ENCODE assay signal across 12 mouse cellular contexts in genomic region chr1:189869651-189870270, GRCm38 (mm10). TPM values are rescaled to one million over a fixed set of nuclear protein-coding genes. Genes with fewer than 3 reads are reported as not detected.
A peak's percentile ranks its signal among the peaks of the same experiment; 100 is the strongest.
DNase-seq lines count a peak whose midpoint lies in the region; ATAC-seq and TF ChIP-seq lines count a peak whose summit lies in the region.
"Had no signal": no experiment of that assay in that cellular context is flagged by ENCODE, and none has a peak within 500 bp of the region (broad histone marks: within the 10 kb centered on the region; RNA-seq: fewer than 3 reads in every experiment).

No protein-coding gene starts in this region.

- no peaks in the 10 kb centered on the region for H3K9me3 ChIP-seq in heart, postnatal 0 days (replicated peaks; ENCODE audit: control insufficient read depth, low read length)
- H3K9me3 ChIP-seq: heart, embryonic 15.5 days; limb, embryonic 12.5 days; midbrain, embryonic 12.5 days had no signal

- H3K36me3 ChIP-seq in heart, postnatal 0 days (replicated peaks; ENCODE audit: control insufficient read depth, insufficient read depth, low read length) = 0 out of 2 replicates have a peak, but pooled peaks cover 4% of the 10 kb centered on the region
- H3K36me3 ChIP-seq: midbrain, embryonic 12.5 days had no signal

- TF ChIP-seq CTCF in heart, postnatal 0 days (IDR thresholded peaks at IDR 0.05; ENCODE audit: low read depth) = peak; percentile 39
- 0 out of 2 replicates have a peak, but pooled peaks have one; percentile 22 for TF ChIP-seq CTCF in bone marrow macrophage, adult 2 months (IDR thresholded peaks at IDR 0.05; ENCODE audit: low read depth, low read length)

- intact Hi-C loops in heart, postnatal 14 days (cut with DNase I) = no loop called here

- H3K27ac ChIP-seq in heart, postnatal 0 days (ENCODE audit: low read depth) = no peak overlapping the region
- no peak overlapping the region for H3K27ac ChIP-seq in bone marrow macrophage, adult 2 months (ENCODE audit: insufficient read depth, low read depth, low read length)
- H3K27ac ChIP-seq: heart, embryonic 15.5 days; limb, embryonic 12.5 days; midbrain, embryonic 12.5 days had no signal

- H3K27me3 ChIP-seq in heart, postnatal 0 days (ENCODE audit: control insufficient read depth, insufficient read depth, low read length) = no peaks in the 10 kb centered on the region
- H3K27me3 ChIP-seq: heart, embryonic 15.5 days; limb, embryonic 12.5 days; midbrain, embryonic 12.5 days had no signal

- no peak for DNase-seq in heart, postnatal 0 days (ENCODE audit: low spot score)
- DNase-seq in heart, postnatal 14 days = no peak
- DNase-seq in spleen, postnatal 4 days (ENCODE audit: low spot score in 2 of 2) = peak; percentile 32 to 74
- DNase-seq in spleen, adult 12 weeks (ENCODE audit: low spot score) = no peak
- DNase-seq in testis, postnatal 10 days (ENCODE audit: low spot score) = peak; percentile 72
- no peak for DNase-seq in natural killer cell, adult 2 months (ENCODE audit: low spot score in 2 of 2)
- DNase-seq in c-Kit-positive CD71-positive TER-119-positive erythroid progenitor cells, embryonic 14.5 days (ENCODE audit: low spot score) = no peak

- ATAC-seq in heart, postnatal 0 days (ENCODE audit: insufficient read depth, low read depth) = no peak
- ATAC-seq: forebrain, embryonic 16.5 days had no signal

- TF ChIP-seq POLR2A in bone marrow macrophage, adult 2 months (IDR thresholded peaks at IDR 0.05; ENCODE audit: borderline replicate concordance, low read depth, low read length) = no peak

- H3K4me1 ChIP-seq in heart, postnatal 0 days (ENCODE audit: control insufficient read depth, insufficient read depth) = peaks cover 31% of the 10 kb centered on the region
- peaks cover 6% of the 10 kb centered on the region for H3K4me1 ChIP-seq in bone marrow macrophage, adult 2 months (ENCODE audit: control insufficient read depth, insufficient read depth, low read length)

- 89% methylated on average over 18 of the region's 18 CpGs for WGBS in heart, postnatal 0 days

- no peak overlapping the region for H3K4me2 ChIP-seq in heart, postnatal 0 days (ENCODE audit: low read depth, low read length)
- H3K4me2 ChIP-seq: heart, embryonic 15.5 days; limb, embryonic 12.5 days; midbrain, embryonic 12.5 days had no signal

- H3K4me3 ChIP-seq in heart, postnatal 0 days (ENCODE audit: low read depth, low read length) = no peak overlapping the region
- H3K4me3 ChIP-seq in bone marrow macrophage, adult 2 months (ENCODE audit: insufficient read depth, low read length) = no peak overlapping the region
- H3K4me3 ChIP-seq: heart, embryonic 15.5 days; limb, embryonic 12.5 days; midbrain, embryonic 12.5 days had no signal

- no peak for TF ChIP-seq EP300 in heart, postnatal 0 days (IDR thresholded peaks at IDR 0.05; ENCODE audit: low read depth)

- no peak overlapping the region for H3K9ac ChIP-seq in heart, postnatal 0 days (replicated peaks; ENCODE audit: low read depth, low read length)
- H3K9ac ChIP-seq: heart, embryonic 15.5 days; limb, embryonic 12.5 days; midbrain, embryonic 12.5 days had no signal

RNA-seq across cellular contexts. Expression of gene Smyd2, which starts 52.4 kb away (rescaled TPM):
- 218 and 234 TPM in 2 replicates for total RNA-seq in heart, postnatal 0 days (2014; rRNA removed; ENCODE audit: low replicate concordance)
- polyA plus RNA-seq in heart, postnatal 0 days (2015; fragmentation: Nextera tagmentation; extraction: Ambion mirVana) = 219 and 239 TPM in 2 replicates
- total RNA-seq in heart, postnatal 14 days (2021) = 100 to 1,000 TPM; 122 to 138 TPM
- polyA plus RNA-seq in bone marrow macrophage, adult 2 months (2012; ENCODE audit: insufficient read depth, insufficient read length, missing spikeins) = 17.2 and 17.3 TPM in 2 replicates

Comparison
In these comparisons a context has a peak if more than half of its experiments do, and no peak if none do; other contexts are left out.
1. DNase-seq: peak in spleen, postnatal 4 days (2 of 2) and testis, postnatal 10 days (single experiment); none in heart, postnatal 0 days (single experiment), heart, postnatal 14 days (0 of 2), spleen, adult 12 weeks (single experiment), natural killer cell, adult 2 months (0 of 2) and c-Kit-positive CD71-positive TER-119-positive erythroid progenitor cells, embryonic 14.5 days (single experiment).